Mouse (Mus musculus) forelimb bud, embryonic 11.5 days (tissue): Measurements from ENCODE around the gene Igsf21.

ENCODE experiments used
- DNase-seq: peaks from one replicate; pipeline ENCODE4 v3.0.0-alpha.2; 2012; ENCODE audit warnings: low read depth, low spot score

Gene Igsf21

GRCm38 (mm10) chr4:140102581-140103200, 143.9 kb downstream of the Igsf21 start:
- no peak for DNase-seq

- peak; percentile 39 for DNase-seq
Observed at GRCm38 (mm10) chr4:140101106-140101505, 145.5 kb downstream of the Igsf21 start.

GRCm38 (mm10) chr4:140100141-140100540, 146.4 kb downstream of the Igsf21 start:
- DNase-seq: no peak

- no peak for DNase-seq
Observed at GRCm38 (mm10) chr4:140096283-140096682, 150.3 kb downstream of the Igsf21 start.

- DNase-seq: no peak
Observed at GRCm38 (mm10) chr4:140094835-140095234, 151.7 kb downstream of the Igsf21 start.

- no peak for DNase-seq
Observed at GRCm38 (mm10) chr4:140092367-140092766, 154.2 kb downstream of the Igsf21 start.

- DNase-seq: no peak
Observed at GRCm38 (mm10) chr4:140091693-140092092, 154.9 kb downstream of the Igsf21 start.

- DNase-seq: no peak
Observed at GRCm38 (mm10) chr4:140089676-140090075, 156.9 kb downstream of the Igsf21 start.

- no peak for DNase-seq
Observed at GRCm38 (mm10) chr4:140088711-140089440, 157.7 kb downstream of the Igsf21 start.

GRCm38 (mm10) chr4:140086192-140086591, 160.4 kb downstream of the Igsf21 start:
- no peak for DNase-seq

- DNase-seq: no peak
Observed at GRCm38 (mm10) chr4:140084521-140085011, 162.0 kb downstream of the Igsf21 start.

GRCm38 (mm10) chr4:140084064-140084463, 162.5 kb downstream of the Igsf21 start:
- DNase-seq: no peak

GRCm38 (mm10) chr4:140078416-140078815, 168.2 kb downstream of the Igsf21 start:
- DNase-seq: no peak

- DNase-seq: no peak
Observed at GRCm38 (mm10) chr4:140077615-140078014, 169.0 kb downstream of the Igsf21 start.

- DNase-seq: no peak
Observed at GRCm38 (mm10) chr4:140076852-140077563, 169.6 kb downstream of the Igsf21 start.

- DNase-seq: no peak
Observed at GRCm38 (mm10) chr4:140076428-140076827, 170.2 kb downstream of the Igsf21 start.

- no peak for DNase-seq
Observed at GRCm38 (mm10) chr4:140071047-140071446, 175.5 kb downstream of the Igsf21 start.

GRCm38 (mm10) chr4:140070331-140070652, 176.3 kb downstream of the Igsf21 start:
- no peak for DNase-seq

- DNase-seq: no peak
Observed at GRCm38 (mm10) chr4:140069563-140070330, 176.8 kb downstream of the Igsf21 start.

- DNase-seq: no peak
Observed at GRCm38 (mm10) chr4:140068468-140068867, 178.1 kb downstream of the Igsf21 start.

- no peak for DNase-seq
Observed at GRCm38 (mm10) chr4:140066011-140066410, 180.6 kb downstream of the Igsf21 start.

GRCm38 (mm10) chr4:140063153-140063671, 183.4 kb downstream of the Igsf21 start:
- no peak for DNase-seq
